Mouse (Mus musculus): Measurements from ENCODE around the gene Tnik.
A peak's percentile ranks its signal among the peaks of the same experiment; 100 is the strongest.

Tnik gene

GRCm38 (mm10) chr3:28359138-28359537 lies 96.1 kb downstream of the Tnik start:
- DNase-seq, result no peak

- DNase-seq, result no peak
These were observed 98.0 kb downstream of the Tnik start for GRCm38 (mm10) chr3:28361056-28361455.

- DNase-seq, result no peak
These were observed 100.6 kb downstream of the Tnik start for GRCm38 (mm10) chr3:28363441-28364125.

- no peak for DNase-seq
These were observed 105.7 kb downstream of the Tnik start for GRCm38 (mm10) chr3:28368746-28369145.

- DNase-seq, result no peak
These were observed 106.3 kb downstream of the Tnik start for GRCm38 (mm10) chr3:28369266-28369665.

GRCm38 (mm10) chr3:28369698-28370097 lies 106.7 kb downstream of the Tnik start:
- DNase-seq, result no peak

GRCm38 (mm10) chr3:28371583-28371982 lies 108.6 kb downstream of the Tnik start:
- no peak for DNase-seq

- DNase-seq, result no peak
These were observed 109.4 kb downstream of the Tnik start for GRCm38 (mm10) chr3:28372459-28372858.

- no peak for DNase-seq
These were observed 111.9 kb downstream of the Tnik start for GRCm38 (mm10) chr3:28374738-28375510.

- no peak for DNase-seq
These were observed 117.2 kb downstream of the Tnik start for GRCm38 (mm10) chr3:28380224-28380623.

GRCm38 (mm10) chr3:28383526-28384126 lies 120.6 kb downstream of the Tnik start:
- no peak for DNase-seq

- DNase-seq, result no peak
These were observed 122.4 kb downstream of the Tnik start for GRCm38 (mm10) chr3:28385199-28385975.

- no peak for DNase-seq
These were observed 125.5 kb downstream of the Tnik start for GRCm38 (mm10) chr3:28388540-28388939.

- DNase-seq, result no peak
These were observed 127.2 kb downstream of the Tnik start for GRCm38 (mm10) chr3:28390183-28390582.

- no peak for DNase-seq
These were observed 129.5 kb downstream of the Tnik start for GRCm38 (mm10) chr3:28392542-28392941.

- no peak for DNase-seq
These were observed 135.8 kb downstream of the Tnik start for GRCm38 (mm10) chr3:28398781-28399180.

GRCm38 (mm10) chr3:28399593-28400216 lies 136.7 kb downstream of the Tnik start:
- DNase-seq, result no peak

- DNase-seq, result no peak
These were observed 138.3 kb downstream of the Tnik start for GRCm38 (mm10) chr3:28401335-28401734.

GRCm38 (mm10) chr3:28402221-28402620 lies 139.2 kb downstream of the Tnik start:
- DNase-seq, result no peak

GRCm38 (mm10) chr3:28405391-28405790 lies 142.4 kb downstream of the Tnik start:
- no peak for DNase-seq

GRCm38 (mm10) chr3:28408859-28409459 lies 145.9 kb downstream of the Tnik start:
- DNase-seq, result peak; percentile 83

- no peak for DNase-seq
These were observed 147.3 kb downstream of the Tnik start for GRCm38 (mm10) chr3:28410269-28410668.
